Mouse (Mus musculus) bone marrow macrophage, adult 2 months (primary cell): ENCODE measurements at regions not wholly inside any gene's neighbourhood (a gene's known extent, or its start where the extent isn't known, plus 50 kb on each side); places are given as distances from the start of the nearest gene placed in this dataset.

Source experiments
- H3K27ac ChIP-seq: 2 replicates; pipeline ENCODE4 v1.5.1; 2012; ENCODE audit warnings: low read depth, low read length; ENCODE audit not compliant: insufficient read depth
- H3K4me1 ChIP-seq: 2 replicates; pipeline ENCODE4 v1.6.1; 2012; ENCODE audit warnings: low read length; ENCODE audit not compliant: control insufficient read depth, insufficient read depth
- H3K4me3 ChIP-seq: 2 replicates; pipeline ENCODE4 v1.5.1; 2012; ENCODE audit warnings: mild to moderate bottlenecking, low read length, moderate library complexity; ENCODE audit not compliant: insufficient read depth
- CTCF ChIP-seq: IDR thresholded peaks from 2 replicates; pipeline ENCODE4 v1.5.1; 2012; ENCODE audit warnings: low read depth, mild to moderate bottlenecking, low read length, moderate library complexity
- POLR2A ChIP-seq: IDR thresholded peaks from 2 replicates; pipeline ENCODE4 v1.6.1; 2012; ENCODE audit warnings: mild to moderate bottlenecking, low read depth, low read length, borderline replicate concordance

- Histone ChIP-seq H3K4me1 (no peaks in the 10 kb centered on the region), H3K4me3 (no peak overlapping the region), H3K27ac (no peak overlapping the region)
- TF ChIP-seq POLR2A (no peak), CTCF (no peak)
These were observed 155.5 kb upstream of the Atp5g3 start for GRCm38 (mm10) chr2:74066652-74067051.

- Histone ChIP-seq H3K4me1 (no peaks in the 10 kb centered on the region), H3K4me3 (no peak overlapping the region), H3K27ac (no peak overlapping the region)
- no peak for TF ChIP-seq CTCF
- TF ChIP-seq POLR2A: no peak
These were observed 153.2 kb upstream of the Atp5g3 start for GRCm38 (mm10) chr2:74064369-74064768.

- Histone ChIP-seq H3K27ac (no peak overlapping the region), H3K4me3 (no peak overlapping the region), H3K4me1 (no peaks in the 10 kb centered on the region)
- no peak for TF ChIP-seq CTCF
- no peak for TF ChIP-seq POLR2A
These were observed 152.7 kb upstream of the Atp5g3 start for GRCm38 (mm10) chr2:74063777-74064176.

GRCm38 (mm10) chr2:74063302-74063701 lies 152.2 kb upstream of the Atp5g3 start:
- no peak overlapping the region for H3K27ac ChIP-seq
- no peak overlapping the region for H3K4me3 ChIP-seq
- TF ChIP-seq POLR2A (no peak), CTCF (no peak)
- H3K4me1 ChIP-seq: no peaks in the 10 kb centered on the region

GRCm38 (mm10) chr2:74042430-74042829 lies 131.3 kb upstream of the Atp5g3 start:
- Histone ChIP-seq H3K27ac (no peak overlapping the region), H3K4me3 (no peak overlapping the region), H3K4me1 (no peaks in the 10 kb centered on the region)
- no peak for TF ChIP-seq POLR2A
- TF ChIP-seq CTCF: no peak

GRCm38 (mm10) chr2:74039580-74039979 lies 128.5 kb upstream of the Atp5g3 start:
- Histone ChIP-seq H3K27ac (no peak overlapping the region), H3K4me3 (no peak overlapping the region)
- no peak for TF ChIP-seq POLR2A
- no peak for TF ChIP-seq CTCF

GRCm38 (mm10) chr2:74036043-74036442 lies 124.9 kb upstream of the Atp5g3 start:
- Histone ChIP-seq H3K4me3 (no peak overlapping the region), H3K4me1 (no peaks in the 10 kb centered on the region), H3K27ac (no peak overlapping the region)
- TF ChIP-seq POLR2A: no peak
- TF ChIP-seq CTCF: no peak

More at GRCm38 (mm10) chr2:74039580-74039979, 128.5 kb upstream of the Atp5g3 start:
- no peaks in the 10 kb centered on the region for H3K4me1 ChIP-seq

GRCm38 (mm10) chr2:74032177-74033021 lies 121.3 kb upstream of the Atp5g3 start:
- H3K4me3 ChIP-seq: no peak overlapping the region
- TF ChIP-seq CTCF (no peak), POLR2A (no peak)
- no peak overlapping the region for H3K27ac ChIP-seq
- H3K4me1 ChIP-seq: no peaks in the 10 kb centered on the region

GRCm38 (mm10) chr2:74029938-74030337 lies 118.8 kb upstream of the Atp5g3 start:
- TF ChIP-seq CTCF: no peak
- no peak for TF ChIP-seq POLR2A
- Histone ChIP-seq H3K27ac (no peak overlapping the region), H3K4me3 (no peak overlapping the region), H3K4me1 (no peaks in the 10 kb centered on the region)

GRCm38 (mm10) chr2:74027404-74028104 lies 116.4 kb upstream of the Atp5g3 start:
- Histone ChIP-seq H3K4me1 (no peaks in the 10 kb centered on the region), H3K27ac (no peak overlapping the region), H3K4me3 (no peak overlapping the region)
- TF ChIP-seq POLR2A (no peak), CTCF (no peak)
